Mouse (Mus musculus) ES-Bruce4 (cell line): ENCODE measurements around the gene Mef2a.

Experiments used
- CTCF ChIP-seq: IDR thresholded peaks from one replicate; pipeline ENCODE4 v1.8.1; 2011; ENCODE audit warnings: low read depth, low read length
- EP300 ChIP-seq: IDR thresholded peaks from 2 replicates; pipeline ENCODE4 v1.6.1; 2011; ENCODE audit warnings: low read depth, low read length; ENCODE audit not compliant: insufficient read depth
- POLR2A ChIP-seq: IDR thresholded peaks from one replicate; pipeline ENCODE4 v1.8.1; 2011; ENCODE audit warnings: low read length; ENCODE audit not compliant: insufficient read depth

DNA sequence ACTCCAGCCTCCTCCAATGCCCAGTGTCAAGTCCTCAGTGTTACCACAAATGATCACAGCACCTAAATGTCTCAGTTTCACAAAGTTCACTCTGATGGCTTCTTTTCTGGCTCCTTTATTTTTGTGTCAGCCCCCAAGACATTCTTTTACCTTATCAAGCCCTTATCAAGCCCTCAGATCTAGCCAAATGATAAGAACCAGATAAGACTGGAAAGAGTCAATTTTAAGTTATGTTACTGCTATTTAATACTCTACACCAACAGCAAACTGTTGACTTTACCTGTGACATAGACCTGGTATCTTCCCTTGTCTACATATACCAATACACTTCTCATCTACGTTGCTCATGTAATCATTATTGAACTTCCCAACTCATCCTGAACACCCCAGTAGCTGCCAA is 76.2 kb downstream of the Mef2a start:
- TF ChIP-seq POLR2A, result no peak
- TF ChIP-seq CTCF, result no peak
- no peak for TF ChIP-seq EP300
